Mouse (Mus musculus) MEL (cell line): ENCODE results near the gene Cwc22.

ENCODE experiments used
- CHD2 ChIP-seq: IDR thresholded peaks from 2 replicates; pipeline ENCODE4 v1.6.1; 2011; ENCODE audit warnings: low read length, improper control_type of control experiment
- CTCF ChIP-seq, 3 experiments: IDR thresholded peaks in 2 of 3; conservative IDR thresholded peaks in 1 of 3; 2 replicates each; pipeline ENCODE4 v1.5.1; 2011 to 2012; ENCODE audit warnings: low read length in 3 of 3, low read depth in 2 of 3, mild to moderate bottlenecking in 2 of 3, improper control_type of control experiment in 1 of 3, inconsistent platforms in 1 of 3, mixed read lengths in 1 of 3, moderate library complexity in 1 of 3; ENCODE audit not compliant: control insufficient read depth in 1 of 3, insufficient read depth in 1 of 3, poor library complexity in 1 of 3, severe bottlenecking in 1 of 3
- ETS1 ChIP-seq: IDR thresholded peaks from 2 replicates; pipeline ENCODE4 v1.6.1; 2012; ENCODE audit warnings: low read depth, mild to moderate bottlenecking, inconsistent platforms, low read length, improper control_type of control experiment, moderate library complexity
- MAX ChIP-seq: IDR thresholded peaks from 2 replicates; pipeline ENCODE4 v1.6.1; 2011; ENCODE audit warnings: low read length, improper control_type of control experiment
- MEF2A ChIP-seq: IDR thresholded peaks from 2 replicates; pipeline ENCODE4 v1.6.1; 2014; ENCODE audit warnings: low read depth, mild to moderate bottlenecking, inconsistent platforms, low read length, improper control_type of control experiment; ENCODE audit not compliant: poor library complexity, insufficient replicate concordance, severe bottlenecking; ENCODE audit errors: extremely low read depth
- MXI1 ChIP-seq: IDR thresholded peaks from 2 replicates; pipeline ENCODE4 v1.6.1; 2011; ENCODE audit warnings: mild to moderate bottlenecking, low read depth, low read length, improper control_type of control experiment
- NELFE ChIP-seq: IDR thresholded peaks from 2 replicates; pipeline ENCODE4 v1.6.1; 2011; ENCODE audit warnings: low read depth, low read length, improper control_type of control experiment
- POLR2A ChIP-seq, 2 experiments: IDR thresholded peaks; 2 replicates each; pipeline ENCODE4 v1.6.1; 2011 to 2012; ENCODE audit warnings: low read length in 2 of 2, mild to moderate bottlenecking in 2 of 2, control low read depth in 1 of 2, improper control_type of control experiment in 1 of 2, low read depth in 1 of 2, moderate library complexity in 1 of 2; ENCODE audit not compliant: control insufficient read depth in 1 of 2, insufficient read depth in 1 of 2, poor library complexity in 1 of 2
- USF1 ChIP-seq: IDR thresholded peaks from 2 replicates; pipeline ENCODE4 v1.6.1; 2014; ENCODE audit warnings: low read depth, mild to moderate bottlenecking, inconsistent platforms, low read length, improper control_type of control experiment, moderate library complexity
- USF2 ChIP-seq, 2 experiments: IDR thresholded peaks; 2 replicates each; pipeline ENCODE4 v1.6.1; 2011 to 2012; ENCODE audit warnings: improper control_type of control experiment in 2 of 2, low read length in 2 of 2, borderline replicate concordance in 1 of 2, inconsistent platforms in 1 of 2, low read depth in 1 of 2, mild to moderate bottlenecking in 1 of 2; ENCODE audit not compliant: insufficient read depth in 1 of 2
- ZNF384 ChIP-seq: IDR thresholded peaks from 2 replicates; pipeline ENCODE4 v1.6.1; 2012; ENCODE audit warnings: low read depth, mild to moderate bottlenecking, inconsistent platforms, low read length, improper control_type of control experiment

- TF ChIP-seq POLR2A (IDR thresholded peaks at IDR 0.05; ENCODE audit: control insufficient read depth in 1 of 2, insufficient read depth in 1 of 2, low read depth in 1 of 2, low read length in 2 of 2, poor library complexity in 1 of 2) (no peak), CTCF (IDR thresholded peaks at IDR 0.05 in 2 of 3, conservative IDR thresholded peaks at IDR 0.05 in 1 of 3; ENCODE audit: control insufficient read depth in 1 of 3, insufficient read depth in 1 of 3, low read depth in 2 of 3, low read length in 3 of 3, poor library complexity in 1 of 3, severe bottlenecking in 1 of 3) (no peak), USF2 (IDR thresholded peaks at IDR 0.05; ENCODE audit: borderline replicate concordance in 1 of 2, insufficient read depth in 1 of 2, low read depth in 1 of 2, low read length in 2 of 2) (no peak), ZNF384 (no peak), ETS1 (no peak), MEF2A (no peak), MAX (no peak), MXI1 (no peak), CHD2 (no peak), NELFE (no peak), USF1 (no peak)
Measured at GRCm38 (mm10) chr2:77917360-77917734, 28.8 kb downstream of the Cwc22 start.
